Mouse (Mus musculus) megakaryocyte, adult 5-6 weeks (primary cell): ENCODE measurements around the gene Aldh3b2. TPM values are rescaled to one million over a fixed set of nuclear protein-coding genes. Genes with fewer than 3 reads are reported as not detected.
"Not testable (repeated sequence)": the region's sequence is repeated elsewhere in the genome, so short reads cannot be mapped to it uniquely, and the experiment has no call there.

ENCODE experiments used
- ATAC-seq: 2 replicates; pipeline ENCODE4 v1.8.0; 2016; ENCODE audit warnings: mild to moderate bottlenecking, inconsistent platforms; ENCODE audit not compliant: poor library complexity, severe bottlenecking
- total RNA-seq, 2 experiments: library from RNA; stranded (forward) in 1 of 2; stranded (reverse) in 1 of 2; fragments of 153-499, 151-499 nt in 1 of 2; fragments of 221-1000, 200-1000 nt in 1 of 2; gene quantifications; 2 replicates each; pipeline versions ENCODE4 v1.2.3 to v1.2.4; 2015 to 2017

Aldh3b2 gene
- total RNA-seq, 2 experiments from 2014 or later, result 0.18 to 0.55 TPM

DNA sequence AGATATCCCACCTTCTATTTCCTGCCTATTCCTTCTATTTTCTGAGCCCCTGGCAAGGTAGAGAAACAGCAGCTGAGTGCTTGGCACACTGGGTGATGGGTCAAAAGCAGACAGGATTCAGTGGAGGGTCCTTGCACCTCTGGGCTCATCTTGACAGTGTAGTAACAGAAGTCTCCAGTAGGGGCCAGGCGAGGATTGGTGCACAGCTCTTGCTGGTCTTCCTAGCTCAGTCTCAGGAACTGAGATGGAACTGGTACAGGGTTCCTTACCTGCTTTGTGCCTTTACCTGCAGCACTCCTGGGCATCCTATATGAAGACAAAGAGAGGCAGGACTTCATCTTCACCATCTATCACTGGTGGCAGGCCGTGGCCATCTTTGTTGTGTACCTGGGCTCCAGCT lies 25.4 kb upstream of the Aldh3b2 start:
- peak; percentile 64 for ATAC-seq

DNA sequence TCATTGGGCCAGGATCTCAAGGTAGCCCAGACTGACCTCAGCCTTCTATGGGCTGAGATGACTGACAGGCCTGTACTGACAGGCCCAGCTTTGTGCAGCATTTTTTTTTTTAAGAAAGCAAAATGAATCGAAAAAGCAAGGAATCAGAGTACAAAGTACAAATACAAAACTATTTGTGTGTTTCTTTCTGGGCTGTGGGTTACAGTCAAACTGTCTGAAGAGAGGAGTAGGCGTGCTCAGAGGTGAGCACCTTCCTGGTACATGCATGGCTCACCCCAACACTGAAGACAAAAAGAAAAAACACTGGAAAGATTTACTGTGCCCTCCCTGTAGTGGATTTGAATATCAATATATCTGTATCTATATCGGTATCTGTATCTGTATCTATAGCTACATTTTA lies 24.3 kb upstream of the Aldh3b2 start:
- no peak for ATAC-seq

DNA sequence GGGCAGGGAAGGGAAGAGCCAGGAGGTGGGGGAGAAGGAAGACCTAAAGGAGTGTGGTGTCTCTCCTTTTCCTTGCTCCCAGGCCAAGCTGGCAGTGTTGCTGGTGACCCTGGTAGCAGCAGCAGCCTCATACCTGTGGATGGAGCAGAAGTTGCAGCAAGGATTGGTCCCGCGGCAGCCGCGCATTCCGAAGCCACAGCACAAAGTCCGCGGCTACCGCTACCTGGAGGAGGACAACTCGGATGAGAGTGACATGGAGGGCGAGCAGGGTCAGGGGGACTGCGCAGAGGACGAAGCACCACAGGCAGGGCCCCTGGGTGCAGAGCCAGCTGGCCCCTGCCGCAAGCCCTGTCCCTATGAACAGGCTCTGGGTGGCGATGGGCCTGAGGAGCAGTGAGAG lies 23.6 kb upstream of the Aldh3b2 start:
- ATAC-seq, result no peak

DNA sequence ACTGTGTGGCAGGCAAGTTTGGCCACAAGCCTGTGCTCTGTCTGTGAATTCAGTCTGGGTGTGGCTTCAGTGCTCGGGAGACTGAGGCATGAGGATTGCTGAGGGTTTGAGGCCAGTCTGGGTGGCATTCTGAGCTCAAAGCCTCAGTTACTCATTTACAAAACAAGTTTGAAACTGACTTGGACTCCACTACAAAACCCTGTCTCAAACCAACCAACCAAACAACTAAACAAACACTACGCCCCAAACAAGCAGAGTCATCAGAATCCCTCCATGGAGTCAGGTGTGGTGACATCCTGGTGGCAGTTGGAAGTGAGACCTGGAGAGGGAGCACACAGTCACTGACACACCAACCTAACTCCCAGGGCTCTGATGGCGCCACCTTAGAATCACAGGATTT lies 21.8 kb upstream of the Aldh3b2 start:
- no peak for ATAC-seq

DNA sequence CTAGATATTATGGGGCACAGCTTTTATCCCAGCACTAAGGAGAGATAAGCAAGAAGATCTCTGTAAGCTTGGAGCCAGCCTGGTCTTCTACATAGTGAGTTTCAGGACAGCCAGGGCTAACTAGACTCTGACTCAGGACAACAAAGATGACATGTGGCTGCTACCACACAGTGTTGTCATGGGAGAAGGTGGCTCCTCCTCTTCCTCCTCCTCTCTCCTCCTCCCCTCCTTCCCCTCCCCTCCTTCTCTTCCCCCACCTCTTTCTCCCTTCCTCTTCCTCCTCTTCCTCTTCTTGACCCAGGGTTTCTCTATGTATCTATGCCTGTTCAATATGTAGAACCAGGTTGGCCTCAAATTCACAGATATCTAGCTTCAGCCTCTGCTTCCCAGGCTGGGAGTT lies 20.7 kb upstream of the Aldh3b2 start:
- peak; percentile 72 for ATAC-seq

DNA sequence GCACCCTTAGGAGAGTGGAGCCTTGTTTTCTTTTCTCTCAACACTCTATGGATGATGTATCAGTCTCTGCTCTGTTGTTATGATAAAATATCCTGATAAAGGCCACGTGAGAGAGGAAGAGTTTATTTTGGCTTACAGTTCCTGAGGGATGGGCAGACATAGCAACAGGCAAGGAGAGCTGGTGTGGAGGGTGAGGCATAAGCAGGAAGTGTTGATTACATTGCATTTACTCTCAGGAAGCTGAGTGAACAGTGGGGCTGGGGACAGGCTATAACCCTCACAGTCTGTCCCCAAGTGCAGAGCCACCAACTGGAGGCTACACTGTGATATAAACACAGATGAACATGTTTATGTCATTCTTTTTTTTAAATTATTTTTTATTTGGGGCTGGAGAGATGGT lies 20.0 kb upstream of the Aldh3b2 start:
- ATAC-seq, result no peak

DNA sequence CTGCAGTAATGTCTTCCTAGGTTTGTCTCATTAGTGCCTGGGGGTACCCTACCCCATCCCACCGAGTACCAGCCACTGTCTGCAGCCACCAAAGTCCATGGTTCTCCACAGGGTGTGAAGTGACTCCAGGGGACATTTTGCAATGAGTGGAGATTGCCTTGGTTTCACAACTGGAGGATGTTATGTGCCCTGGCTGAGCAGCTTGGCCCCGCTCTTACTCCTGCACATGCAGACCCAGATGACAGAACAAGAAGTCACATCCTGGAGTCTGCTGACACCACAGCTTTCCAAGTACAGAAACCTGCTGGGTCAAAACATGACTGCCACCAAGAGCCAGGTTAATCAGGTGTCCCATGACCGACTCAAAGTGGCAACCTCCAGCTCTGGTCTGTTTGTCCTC lies 17.1 kb upstream of the Aldh3b2 start:
- peak; percentile 35; the same call in 1 of the 2 replicates for ATAC-seq

DNA sequence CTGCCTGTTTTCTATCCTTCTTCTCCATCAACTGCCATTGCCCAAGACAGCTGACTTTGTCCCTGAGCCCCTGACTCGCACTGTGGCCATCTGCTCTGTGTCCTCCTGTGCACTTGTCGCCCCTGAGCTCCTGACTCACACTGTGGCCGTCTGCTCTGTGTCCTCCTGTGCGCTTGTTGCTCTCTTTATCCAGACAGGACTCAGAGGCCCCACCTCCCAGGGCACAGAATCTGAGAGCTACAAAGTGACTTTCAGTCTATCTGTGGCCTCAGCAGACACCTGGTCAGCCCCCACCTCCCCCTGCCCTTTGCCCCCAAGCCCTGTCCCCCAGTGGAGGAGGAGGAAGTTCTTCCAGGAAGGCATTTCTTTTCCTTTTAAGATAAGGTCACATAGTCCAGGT lies 16.3 kb upstream of the Aldh3b2 start:
- no peak for ATAC-seq

DNA sequence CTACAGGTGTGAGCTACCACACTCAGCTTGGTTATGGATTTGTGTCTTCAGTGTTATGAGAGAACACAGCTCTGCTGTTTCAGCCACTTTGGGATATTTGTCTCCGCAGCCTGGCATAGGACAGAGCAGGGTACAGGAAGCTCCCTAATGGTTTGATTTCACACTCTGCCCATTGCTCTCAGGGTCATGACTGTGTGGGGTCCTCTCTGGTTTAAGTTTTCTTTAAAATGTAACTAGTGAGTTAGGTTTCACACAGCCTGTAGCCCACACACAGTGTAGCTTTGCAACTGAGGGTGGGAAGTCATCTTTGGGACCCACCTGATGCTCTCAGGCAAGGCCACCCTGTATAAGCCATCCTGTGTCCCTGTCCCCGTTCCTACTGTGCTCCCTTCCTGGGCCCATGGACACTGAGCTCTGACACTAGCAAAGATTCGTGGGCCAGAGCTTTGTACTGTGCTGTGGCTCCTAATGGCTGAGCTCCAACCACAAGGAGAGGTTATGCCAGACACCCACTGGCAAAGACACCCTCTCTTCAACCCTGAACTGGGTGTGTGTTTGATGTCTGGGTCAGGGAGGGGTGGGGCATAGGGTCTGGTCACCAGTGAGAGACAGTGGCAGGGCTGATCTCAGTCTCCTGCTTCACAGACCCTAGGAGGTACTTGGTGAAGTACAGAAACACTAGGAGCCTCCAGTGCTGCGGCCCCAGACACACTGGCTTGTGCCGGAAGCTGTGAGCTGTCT lies 14.7 kb upstream of the Aldh3b2 start:
- not testable (repeated sequence) for ATAC-seq

DNA sequence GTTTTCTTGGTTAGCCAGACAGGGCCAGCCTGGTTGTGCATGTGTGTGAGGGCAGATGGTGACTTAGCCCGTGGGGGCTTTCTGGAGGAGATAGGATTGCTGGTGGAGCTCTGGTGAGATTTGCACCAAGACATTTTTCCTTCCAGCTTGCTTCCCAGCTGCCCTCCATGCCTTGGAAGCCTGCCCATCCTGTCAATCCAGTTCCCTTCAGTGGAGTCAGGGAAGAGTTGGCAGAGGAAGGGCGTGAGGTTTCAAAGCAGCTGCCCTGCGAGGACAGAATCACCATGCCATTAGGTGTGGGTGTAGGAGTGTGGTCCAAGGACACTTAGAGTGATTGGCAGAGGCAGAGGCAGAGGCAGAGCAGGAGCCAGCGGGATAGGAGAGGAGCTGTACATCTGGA lies 13.7 kb upstream of the Aldh3b2 start, which contains the start of gene Aldh3b3:
TSS of gene Aldh3b3 (plus strand) at position 176 of the 400 bp plus-strand sequence.
- no peak for ATAC-seq

DNA sequence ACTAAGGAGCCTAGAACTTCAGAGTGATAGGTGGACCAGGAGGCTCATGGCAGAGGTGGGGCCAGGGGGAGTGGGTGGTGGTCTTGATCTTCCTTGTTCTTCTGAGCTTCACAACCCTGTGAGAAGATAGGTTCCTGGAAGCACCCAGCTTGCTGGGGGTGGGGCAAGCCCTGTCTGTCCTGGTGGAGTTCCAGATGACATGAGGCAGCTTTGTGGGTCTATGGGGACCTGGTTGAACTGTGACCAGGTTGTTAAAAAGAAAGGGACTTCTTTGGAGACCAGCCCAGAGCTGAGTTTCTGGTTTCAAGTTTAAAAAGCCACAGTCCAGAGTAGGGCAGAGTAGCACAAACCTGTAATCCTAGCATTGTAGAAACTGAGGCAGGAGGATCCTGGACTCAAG lies 13.1 kb upstream of the Aldh3b2 start:
- ATAC-seq, result no peak

DNA sequence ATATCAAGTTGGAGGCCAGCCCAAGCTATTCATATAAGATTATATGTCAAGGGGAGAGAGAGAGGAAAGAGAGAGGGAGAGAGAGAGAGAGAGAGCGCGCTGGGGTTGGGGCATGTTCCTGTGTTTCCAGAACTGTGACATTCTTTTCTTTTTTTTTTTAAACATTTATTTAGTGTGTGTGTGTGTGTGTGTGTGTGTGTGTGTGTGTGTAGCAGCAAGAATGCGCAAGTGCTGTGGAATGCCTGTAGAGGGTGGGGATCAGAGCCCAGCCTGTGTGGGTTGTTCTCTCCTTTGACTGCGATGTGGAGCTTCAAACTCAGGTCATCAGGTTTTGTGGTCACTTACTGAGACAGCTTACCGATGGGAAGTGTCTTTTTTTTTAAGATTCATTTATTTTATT lies 11.9 kb upstream of the Aldh3b2 start:
- no peak for ATAC-seq

DNA sequence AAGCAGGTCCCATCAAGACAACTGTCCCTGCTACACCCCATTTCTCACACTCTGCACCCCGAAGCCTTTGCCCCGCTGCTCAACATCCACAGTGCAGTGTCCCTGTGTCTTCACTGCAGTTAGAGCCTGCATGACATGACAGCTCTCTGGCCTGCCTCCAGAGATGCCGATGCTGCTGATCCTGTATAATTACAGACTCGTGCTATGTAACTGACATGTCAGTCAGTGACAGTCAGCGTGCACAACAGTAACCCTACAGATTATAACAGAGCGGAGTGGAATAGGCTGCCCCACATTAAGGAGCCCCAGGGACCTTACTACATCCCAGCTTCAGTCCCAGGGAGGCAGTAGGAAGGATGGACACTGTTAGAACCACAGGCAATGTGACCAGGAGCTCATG lies 10.3 kb upstream of the Aldh3b2 start:
- ATAC-seq, result not testable (repeated sequence)

DNA sequence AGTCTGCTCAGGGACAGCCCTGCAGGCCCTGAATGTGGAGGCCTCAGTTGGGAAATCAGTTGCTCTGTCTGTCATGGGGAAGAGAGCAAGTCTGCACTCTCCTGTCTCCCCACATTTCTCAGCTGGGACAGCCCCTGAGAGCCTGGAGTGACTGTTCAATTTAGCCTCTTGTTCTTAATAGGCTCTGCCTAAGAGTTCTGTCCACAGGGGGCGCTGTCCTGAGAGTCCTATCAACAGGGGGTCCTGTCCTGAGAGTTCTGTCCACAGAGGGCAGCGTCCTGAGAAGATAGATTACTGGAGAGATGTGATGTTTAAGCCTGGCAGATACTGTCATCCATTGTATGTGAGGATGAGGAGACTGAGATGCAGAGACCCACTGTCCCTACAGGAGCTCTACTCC lies 9.7 kb upstream of the Aldh3b2 start:
- ATAC-seq, result no peak

DNA sequence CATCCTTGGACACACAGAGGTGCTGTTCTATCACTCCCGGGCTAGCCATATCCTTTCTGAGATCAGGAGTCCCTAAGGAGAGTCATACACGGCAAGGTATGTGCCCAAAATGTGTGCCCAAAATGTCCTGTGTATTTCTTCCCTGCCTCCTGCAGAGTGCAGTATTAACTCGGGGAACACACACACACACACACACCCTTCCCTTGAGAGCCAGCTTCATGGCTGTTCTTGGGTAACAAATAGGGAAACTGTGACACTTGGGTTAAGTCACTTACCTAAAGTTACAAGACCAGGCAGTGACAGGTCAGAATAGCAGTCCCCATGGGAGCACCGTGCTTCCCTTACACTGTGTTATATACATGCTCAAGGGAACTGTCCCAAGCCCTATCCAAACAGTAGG lies 8.1 kb upstream of the Aldh3b2 start:
- peak; percentile 81 for ATAC-seq

DNA sequence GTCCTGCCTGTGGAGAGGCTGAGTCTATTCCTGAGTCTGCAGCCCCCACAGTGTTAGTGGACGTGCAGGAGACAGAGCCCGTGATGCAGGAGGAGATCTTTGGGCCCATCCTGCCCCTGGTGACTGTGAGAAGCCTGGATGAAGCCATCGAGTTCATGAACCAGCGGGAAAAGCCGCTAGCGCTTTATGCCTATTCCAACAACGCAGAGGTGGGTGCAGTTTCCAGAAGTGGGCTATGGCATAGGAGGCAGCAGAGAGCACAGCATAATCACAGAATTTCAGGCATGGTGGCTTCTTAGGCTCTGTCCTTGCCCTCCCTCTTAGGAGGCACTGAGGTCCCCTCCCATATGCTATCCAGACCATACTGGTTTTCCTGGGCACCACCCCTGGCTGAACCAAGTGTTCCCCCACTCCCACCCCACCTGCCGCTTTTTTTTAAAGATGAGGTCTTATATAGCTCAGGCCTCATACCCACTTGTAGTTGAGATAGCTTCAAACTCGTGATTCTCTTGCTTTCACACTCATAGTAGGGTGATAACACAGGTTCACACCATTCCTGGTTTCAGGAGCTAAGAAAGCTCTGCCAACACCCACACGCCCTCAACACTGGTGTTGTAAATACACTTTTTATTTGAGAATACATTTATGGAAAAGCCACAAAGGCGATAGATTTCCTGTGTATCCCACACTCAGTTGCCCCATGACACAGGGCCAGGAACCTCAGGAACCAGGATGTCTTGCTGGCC lies 5.6 kb upstream of the Aldh3b2 start:
- ATAC-seq, result no peak

DNA sequence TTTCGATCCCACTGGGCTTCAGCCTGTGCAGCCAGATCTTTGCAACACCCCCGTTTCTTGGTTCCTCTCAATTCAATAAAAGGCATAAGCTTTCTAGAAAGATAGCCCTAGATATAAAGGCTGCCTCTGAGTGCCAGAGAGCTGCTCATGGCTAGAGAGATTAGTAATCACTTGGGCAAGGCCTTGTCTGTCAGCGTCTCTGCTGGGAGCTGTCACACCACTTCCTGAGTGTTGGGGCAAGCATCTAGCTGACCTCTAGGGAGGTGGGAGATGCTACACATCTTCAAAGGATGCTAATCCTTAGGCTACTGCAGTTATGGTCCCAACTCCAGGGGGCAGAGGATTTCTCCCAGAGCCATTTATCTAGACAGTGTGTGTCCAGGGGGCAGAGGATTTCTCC lies 4.9 kb upstream of the Aldh3b2 start:
- peak; percentile 66 for ATAC-seq

DNA sequence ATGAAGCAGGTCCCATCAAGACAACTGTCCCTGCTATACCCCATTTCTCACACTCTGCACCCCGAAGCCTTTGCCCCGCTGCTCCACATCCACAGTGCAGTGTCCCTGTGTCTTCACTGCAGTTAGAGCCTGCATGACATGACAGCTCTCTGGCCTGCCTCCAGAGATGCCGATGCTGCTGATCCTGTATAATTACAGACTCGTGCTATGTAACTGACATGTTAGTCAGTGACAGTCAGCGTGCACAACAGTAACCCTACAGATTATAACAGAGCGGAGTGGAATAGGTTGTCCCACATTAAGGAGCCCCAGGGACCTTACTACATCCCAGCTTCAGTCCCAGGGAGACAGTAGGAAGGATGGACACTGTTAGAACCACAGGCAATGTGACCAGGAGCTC lies 2.5 kb downstream of the Aldh3b2 start:
- not testable (repeated sequence) for ATAC-seq

DNA sequence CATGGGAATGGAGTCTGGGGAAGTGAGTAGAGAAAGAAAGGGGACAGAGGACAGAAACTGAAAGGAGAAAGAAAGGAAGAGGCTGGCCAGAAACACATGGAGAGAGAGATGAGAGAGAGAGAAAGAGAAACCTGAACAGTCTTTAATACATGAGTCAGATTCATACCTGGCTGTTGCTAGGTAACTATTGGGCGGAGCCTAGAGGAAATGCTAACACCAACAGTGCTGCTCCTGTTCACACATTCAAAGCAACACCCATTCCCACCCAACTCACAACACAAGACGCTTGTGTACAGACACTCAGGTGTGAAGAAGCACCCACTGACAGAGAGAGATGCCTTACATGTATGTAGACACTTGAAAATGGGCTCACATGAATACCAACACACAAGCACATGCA lies 3.7 kb downstream of the Aldh3b2 start:
- no peak for ATAC-seq

DNA sequence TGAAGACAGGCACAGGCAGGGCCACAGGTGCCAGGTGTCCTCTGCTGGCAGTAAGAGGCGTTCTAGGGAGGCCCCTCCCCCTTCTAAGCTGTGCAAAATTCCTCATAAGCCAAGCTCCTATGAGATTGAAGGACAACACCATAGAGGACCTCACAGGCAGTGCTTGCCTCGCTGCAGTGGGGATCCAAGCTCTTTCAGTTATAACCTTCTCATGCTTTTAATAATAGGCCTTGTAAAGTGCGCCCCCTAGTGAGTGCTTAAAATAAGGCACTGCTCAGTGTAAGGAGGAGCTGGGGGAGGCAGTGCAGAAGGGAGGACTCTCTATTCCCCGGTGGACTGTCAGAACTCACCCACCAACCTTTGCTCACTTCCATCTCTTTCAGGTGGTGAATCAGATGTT lies 8.2 kb downstream of the Aldh3b2 start:
- ATAC-seq, result peak; percentile 94

DNA sequence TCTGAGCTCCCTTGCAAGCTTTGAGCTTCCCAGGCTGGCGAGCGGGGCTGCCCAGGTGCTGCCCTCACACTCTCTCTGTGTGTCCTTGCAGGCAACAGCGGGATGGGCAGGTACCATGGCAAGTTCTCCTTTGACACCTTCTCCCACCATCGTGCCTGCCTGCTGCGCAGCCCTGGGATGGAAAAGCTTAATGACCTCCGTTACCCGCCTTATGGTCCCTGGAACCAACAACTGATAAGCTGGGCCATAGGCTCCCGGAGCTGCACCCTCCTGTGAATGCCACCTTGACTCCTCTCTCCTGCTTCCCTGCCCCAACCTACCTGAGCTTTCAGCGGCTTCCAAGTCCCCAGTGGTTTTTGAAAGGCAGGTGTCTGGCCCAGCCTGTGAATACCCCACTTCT lies 8.8 kb downstream of the Aldh3b2 start:
- ATAC-seq, result no peak

DNA sequence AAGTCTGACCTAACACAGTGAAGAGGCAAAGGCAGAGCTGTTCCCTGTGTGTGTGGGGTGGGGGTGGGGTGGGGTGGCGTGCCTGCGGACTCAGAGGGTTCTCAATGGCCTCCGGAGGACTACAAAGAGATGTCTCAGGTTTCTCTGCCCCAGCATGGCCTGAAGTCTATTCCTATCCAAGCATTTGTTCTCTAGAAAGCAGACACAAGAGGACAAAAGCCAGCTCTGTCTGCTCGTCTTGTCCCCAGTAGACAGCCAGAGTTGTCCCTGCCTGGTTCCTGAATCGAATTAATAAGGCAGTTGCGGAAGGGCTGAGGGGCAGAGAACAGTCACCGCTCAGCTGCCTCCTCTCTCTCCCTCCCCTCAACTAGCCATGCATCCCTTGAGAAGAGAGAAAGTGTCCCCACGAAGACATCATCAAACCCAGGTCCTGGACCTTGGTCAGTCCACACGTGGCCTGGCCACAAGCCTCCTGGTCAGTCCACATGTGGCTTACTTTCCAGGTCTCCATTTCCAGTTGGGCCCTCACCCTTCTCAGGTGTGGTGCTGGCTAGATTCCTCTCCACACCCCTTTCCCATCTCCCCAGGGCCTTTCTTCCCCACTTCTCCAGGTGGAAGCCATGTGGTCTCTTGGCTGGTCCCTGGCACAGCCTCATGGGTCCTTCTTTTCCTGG lies 11.5 kb downstream of the Aldh3b2 start:
- no peak for ATAC-seq
